Mouse (Mus musculus) kidney, adult 2 months (tissue): Measurements from ENCODE around the gene Mtr.

Experiments
- CTCF ChIP-seq: fragments of 200-500 bp; conservative IDR thresholded peaks from 2 replicates; pipeline ENCODE4 v1.5.1; 2011; ENCODE audit warnings: low read depth, mild to moderate bottlenecking, control low read depth, low read length, moderate library complexity, mixed read lengths; ENCODE audit not compliant: insufficient read depth, insufficient read length
- POLR2A ChIP-seq: fragments of 200-500 bp; IDR thresholded peaks from one replicate; pipeline ENCODE4 v1.6.1; 2011; ENCODE audit warnings: low read depth, low read length, control low read depth

- TF ChIP-seq CTCF (no peak), POLR2A (no peak)
Observed at GRCm38 (mm10) chr13:12133549-12133948, 124.4 kb downstream of the Mtr start.
